Mouse (Mus musculus) lung, postnatal 14 days (tissue): ENCODE measurements around the gene Mctp2.

Source experiments
- DNase-seq: peaks from one replicate; pipeline ENCODE4 v3.0.0; 2021

Mctp2 gene

DNA sequence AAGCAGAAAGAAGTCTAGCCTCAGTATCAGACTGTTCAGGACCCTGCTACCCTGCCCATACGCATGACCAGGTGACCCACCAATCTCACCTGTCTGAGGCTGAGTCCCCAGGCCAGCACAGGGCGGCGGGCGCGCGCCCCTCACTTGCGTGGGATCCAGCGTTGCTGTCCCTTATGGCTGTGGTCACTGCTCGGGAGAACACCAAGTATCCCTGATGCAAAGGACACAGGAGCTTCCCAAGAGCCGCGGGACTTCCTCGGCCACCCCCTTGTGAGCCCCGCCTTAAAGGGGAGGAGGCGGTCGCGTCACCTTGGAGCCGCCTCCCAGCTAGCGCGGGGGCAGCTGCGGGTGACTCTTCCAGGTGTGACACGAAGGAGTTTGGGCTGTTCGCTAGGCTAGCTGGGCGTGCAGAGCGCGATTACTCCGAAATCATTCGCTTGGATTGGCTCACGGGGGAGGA lies at the start of gene Mctp2:
Gene Mctp2 (minus strand): TSS at position 227 of the 460 bp plus-strand sequence.
- DNase-seq: peak; percentile 77

DNA sequence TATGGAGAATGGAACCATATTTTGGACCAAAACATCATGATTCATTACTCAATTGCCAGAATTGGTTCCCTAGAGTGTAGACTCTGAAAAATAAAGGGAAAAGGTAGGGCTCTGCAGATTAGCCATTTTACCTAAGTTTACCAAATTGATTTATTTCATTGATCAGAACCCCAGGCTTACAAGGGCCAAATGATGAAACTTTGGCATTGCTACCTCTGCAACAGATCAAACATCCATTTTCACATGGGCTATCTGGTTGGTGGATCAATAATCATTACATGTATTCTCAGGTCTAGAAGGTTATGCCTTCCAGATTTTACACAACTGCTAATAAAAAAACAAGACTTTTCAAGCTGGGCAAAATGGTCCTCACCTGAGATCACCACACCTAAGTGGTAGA lies 39.5 kb upstream of the Mctp2 start:
- DNase-seq: no peak

DNA sequence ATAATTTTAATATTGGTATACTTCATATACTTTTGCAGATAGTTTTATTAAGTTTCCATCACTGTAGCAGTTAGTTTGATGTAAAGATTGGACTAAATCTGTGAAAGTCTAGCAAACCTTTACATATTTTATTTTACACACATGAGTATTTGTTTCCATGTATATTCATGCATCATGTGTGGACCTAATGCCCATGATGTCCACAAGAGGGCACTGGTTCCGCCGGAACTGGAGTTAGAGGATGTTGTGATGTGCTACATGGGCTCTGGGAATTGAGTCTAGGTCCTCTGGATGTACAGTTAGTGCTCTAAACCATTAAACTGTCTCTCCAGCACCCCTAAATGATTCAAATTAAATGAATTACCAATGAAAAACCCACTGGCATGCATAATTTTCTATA lies 37.3 kb upstream of the Mctp2 start:
- no peak for DNase-seq

DNA sequence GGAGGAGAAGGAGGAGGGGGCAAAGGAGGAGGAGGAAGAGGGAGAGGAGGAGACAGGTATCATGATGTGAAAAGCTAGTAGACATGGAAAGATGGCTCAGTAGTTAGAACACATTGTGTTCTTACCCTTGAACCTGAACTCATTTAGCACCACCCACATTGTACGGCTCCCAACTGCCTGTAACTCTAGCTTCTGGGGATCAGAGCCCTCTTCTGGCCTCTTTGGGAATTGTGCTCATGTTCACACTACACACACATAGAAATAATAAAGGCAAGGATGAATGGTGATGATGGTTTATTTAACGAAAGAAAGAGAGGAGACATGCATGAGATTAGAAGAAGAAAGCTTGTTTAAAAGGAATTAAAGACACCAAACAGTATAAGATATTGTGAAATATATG lies 36.4 kb upstream of the Mctp2 start:
- no peak for DNase-seq

DNA sequence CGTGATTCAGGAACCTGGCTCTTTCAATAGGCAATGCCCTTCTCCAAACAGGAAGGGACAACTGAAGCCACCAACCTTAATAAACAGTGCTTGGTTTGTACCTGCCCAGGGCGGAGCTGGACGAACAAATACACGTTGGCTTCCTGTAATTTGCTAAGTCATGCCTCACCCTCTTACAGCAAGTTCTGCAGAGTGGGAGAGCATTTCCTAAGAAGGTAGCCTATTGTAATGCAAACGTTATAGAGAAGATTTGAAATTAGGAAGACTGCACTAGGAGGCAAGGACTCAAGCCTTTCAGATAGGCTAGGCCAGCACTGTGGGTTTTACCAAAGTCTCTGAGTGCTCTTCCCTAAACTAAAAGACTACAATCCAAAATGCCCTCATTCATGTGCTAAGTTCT lies 19.6 kb upstream of the Mctp2 start:
- DNase-seq: no peak

DNA sequence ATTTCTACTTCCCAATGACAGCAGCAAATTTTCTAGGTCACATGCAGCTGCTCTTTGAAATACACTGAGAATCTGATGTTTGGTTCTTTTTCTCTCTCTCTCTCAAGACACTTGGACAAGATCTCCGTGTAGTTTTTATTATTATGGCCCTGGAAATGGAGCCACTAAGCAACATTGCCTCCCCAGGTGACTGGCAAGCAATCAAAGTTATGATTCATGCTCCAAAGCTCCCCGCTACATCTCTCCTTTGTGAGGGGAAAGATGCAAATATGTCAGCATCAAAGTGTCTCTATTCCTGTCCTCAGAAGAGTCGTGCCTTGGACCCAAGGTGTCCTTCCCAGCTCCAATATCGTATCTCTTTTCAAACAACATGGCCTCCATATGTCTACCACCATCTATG lies 14.5 kb upstream of the Mctp2 start:
- no peak for DNase-seq

DNA sequence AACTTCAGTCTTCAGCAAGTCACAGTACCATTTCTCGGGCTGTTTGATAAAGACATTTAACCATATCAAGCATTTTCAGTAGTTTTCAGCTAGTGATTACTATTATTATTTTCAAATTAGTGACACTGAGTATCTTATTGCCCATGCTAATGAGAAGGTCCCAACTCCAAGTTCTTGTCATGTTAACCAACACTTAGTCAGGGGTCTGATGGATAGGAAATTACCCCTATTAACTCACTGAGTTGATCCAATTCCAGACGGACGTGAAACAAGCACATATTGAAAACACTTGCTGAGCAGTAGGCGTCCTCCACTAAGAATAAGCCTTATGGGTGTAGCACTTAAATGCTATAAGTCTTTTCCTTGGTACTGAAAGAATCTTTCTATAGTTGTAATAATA lies 14.0 kb upstream of the Mctp2 start:
- DNase-seq: no peak

DNA sequence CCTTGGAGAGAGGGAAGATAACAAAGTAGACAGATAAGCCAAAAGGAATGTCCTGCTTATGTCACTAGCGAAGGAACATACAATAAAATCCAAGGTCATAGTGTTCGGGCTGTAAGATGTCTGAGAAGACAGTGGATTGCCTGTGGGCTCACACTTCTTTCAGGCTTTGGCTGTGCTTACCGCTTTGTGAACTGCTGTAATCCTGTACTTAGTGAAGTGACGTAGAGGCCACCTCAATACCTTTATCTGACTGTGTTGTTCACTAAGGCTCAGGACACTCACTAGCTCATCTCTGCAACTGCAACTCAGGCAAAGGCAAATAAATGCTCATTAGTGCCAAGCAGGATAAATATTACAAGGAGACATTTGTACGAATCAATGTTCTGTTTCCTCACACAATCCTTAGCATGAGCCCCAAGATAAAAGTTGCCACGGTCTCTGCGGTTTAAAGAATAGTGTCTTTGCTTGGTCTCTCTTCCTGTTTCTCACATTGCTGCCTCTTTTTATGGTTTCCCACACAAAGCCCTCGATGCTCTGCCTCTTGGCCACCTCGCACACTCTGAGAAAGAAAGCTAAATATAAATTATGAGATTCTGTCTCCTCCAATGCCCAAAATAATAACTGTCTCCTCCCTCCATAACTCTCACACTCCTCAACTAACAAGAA lies 8.1 kb upstream of the Mctp2 start:
- no peak for DNase-seq

DNA sequence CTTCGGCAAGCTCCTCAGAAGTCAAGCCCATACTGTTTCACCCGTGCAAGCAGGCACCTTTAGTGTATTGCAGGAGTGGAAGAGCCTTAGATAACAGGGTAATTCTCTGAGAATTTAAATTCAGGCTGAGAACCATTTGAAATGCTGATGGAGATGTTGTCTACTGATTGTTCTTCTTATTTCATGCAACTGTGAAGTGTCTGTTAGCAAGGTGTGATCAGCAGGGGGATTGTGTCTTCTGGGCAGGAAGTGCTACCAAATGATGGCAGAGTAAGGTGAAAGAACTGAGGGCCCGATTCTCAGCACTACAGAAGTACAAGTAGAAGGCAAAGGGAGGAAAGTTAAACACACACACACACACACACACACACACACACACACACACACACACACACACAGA lies 7.5 kb upstream of the Mctp2 start:
- no peak for DNase-seq

DNA sequence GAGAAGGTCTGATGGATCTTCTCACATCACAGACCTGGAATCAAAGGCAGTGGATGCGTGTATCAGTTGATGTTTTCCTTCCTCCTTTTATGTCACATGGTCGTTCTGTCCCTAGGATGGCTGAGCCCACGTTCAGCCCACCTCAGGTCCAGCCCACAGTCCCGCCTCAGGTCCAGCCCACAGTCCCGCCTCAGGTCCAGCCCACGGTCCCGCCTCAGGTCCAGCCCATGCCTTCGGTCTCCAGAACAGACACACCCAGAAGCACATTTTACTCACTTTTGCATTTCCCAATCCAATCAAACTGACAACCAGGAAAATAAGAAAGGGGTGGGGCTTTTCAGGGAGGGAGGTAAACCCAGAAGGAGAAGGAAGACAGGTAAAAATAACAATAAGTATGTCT lies 5.2 kb upstream of the Mctp2 start:
- DNase-seq: no peak

DNA sequence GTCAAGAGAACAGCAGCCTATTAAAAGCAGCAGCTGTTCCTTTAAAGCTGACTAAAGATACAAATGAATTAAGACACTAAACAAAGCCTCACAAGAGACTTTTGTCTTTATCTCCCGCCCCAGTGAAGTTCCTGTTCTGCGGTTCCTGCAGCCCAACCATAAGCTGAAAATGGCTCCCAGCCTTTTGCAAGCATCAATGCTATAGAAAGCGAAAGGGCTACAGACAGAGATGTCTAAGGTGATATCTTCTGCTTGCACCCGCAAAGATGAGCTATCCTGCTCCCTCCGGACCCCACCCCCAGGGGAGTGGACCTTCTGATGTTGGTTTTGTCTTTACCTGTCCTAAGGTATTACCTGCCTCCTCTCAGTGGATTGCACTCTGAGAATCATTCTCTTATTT lies 1.7 kb upstream of the Mctp2 start:
- DNase-seq: no peak

DNA sequence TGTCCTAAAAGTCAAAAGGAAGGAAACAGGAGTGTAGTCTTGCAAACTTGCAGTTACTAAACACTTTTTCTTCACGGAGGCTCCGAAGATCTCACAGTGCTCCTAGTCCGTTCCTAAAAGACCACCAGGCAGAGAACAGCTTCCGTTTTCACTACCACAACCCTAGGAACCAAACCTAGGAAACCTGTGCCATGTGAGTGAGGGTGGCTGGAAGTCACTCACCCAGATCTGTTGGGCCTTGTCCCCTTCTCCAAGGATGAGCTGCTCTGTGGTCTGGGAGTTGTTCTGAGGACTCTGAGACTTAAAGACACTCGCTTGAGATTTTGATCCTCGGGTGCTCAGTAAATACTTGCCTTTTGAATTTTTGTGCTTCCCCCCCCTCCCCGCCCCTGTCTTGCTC lies 439 bp upstream of the Mctp2 start:
- no peak for DNase-seq

DNA sequence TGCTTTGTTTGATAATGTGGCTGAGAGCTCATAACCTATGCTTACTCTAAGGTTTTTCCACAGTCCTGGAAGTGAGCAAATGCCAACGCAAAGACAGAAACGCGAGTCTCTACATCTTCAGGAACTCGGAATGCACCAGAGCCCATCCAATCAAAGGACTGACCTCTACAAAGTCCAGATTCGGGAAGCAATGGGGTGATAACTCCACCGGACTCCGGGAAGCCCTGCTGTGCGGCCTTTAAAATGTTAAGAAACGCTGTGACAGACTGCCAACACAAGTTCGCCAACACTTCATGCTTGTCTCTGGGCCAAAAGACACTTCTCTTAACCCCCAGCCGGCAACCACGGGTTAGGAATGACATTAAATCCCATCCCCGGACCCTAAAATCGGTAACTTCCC lies 437 bp downstream of the Mctp2 start:
- DNase-seq: peak; percentile 34

DNA sequence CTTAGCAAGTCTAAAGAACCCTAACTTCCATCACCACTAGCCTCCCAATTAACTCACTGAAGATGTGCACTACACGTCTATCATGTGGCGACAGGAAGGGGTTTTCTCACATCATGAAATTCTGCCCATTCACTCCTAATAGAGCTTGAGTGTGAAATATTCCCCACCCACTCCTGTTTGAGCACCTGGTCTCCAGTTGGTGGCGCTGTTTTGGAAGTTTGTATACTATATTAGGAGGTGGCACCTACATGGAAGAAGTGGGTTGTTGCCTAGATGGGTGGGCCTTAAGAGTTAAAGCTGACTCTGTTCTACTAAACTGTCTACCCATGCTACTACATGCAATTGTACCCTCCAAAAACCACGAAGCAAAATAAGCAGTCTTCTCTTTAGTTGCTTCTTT lies 4.7 kb downstream of the Mctp2 start:
- DNase-seq: no peak

DNA sequence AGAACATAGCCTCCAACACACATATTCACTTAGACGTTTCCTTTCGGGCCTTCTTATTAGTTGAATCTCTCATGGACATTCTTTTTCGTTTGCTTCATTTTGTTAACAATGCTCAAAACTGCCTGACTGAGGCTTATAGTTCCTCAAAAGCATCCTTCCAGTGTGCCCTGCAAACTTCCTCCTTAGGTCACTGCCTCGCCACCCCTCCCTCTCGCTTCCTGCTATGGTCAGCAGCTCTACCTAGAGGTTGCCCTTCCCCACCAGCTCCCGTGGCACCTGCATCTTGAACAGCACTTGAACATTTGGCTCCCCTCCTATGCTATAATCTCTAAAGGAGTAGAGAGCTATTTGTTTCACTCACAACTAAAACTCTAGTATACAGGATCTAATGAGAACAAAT lies 6.7 kb downstream of the Mctp2 start:
- DNase-seq: no peak

DNA sequence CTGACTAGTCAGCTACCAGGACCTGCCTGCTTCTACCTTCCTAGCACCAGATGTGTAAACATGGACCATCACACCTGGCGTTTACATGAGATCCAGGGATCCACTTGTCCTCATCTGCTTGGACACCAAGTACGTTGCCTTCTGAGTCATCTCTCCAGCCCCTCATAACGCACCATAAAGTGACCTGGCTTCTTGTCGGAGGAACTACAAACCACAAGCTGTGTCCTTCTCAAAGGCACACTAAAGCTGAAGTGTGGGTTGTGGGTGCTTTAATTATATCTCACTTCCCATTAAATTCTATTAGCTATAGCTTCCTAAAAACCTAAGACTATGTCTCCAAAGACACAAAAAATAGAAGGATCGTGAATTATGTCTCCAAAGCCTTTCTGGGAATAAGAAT lies 9.4 kb downstream of the Mctp2 start:
- no peak for DNase-seq

DNA sequence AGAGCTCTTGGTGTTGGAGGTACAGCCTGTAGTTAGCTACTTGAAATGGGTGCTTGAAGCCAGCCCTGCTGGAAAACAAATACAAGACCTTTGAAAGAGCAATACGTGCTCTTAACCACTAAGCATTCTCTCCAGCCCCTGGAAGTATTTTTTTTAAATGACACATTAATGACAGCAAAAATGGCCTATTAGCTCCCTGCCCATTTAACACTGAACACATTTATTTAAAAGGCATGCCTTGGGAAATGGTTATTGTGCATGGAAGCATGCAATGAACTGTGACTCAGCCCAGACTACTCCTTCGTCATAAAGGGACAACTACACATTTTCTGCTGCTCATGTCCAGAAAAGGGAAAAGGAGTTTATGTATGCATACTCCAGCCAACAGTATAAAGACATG lies 10.2 kb downstream of the Mctp2 start:
- DNase-seq: no peak

DNA sequence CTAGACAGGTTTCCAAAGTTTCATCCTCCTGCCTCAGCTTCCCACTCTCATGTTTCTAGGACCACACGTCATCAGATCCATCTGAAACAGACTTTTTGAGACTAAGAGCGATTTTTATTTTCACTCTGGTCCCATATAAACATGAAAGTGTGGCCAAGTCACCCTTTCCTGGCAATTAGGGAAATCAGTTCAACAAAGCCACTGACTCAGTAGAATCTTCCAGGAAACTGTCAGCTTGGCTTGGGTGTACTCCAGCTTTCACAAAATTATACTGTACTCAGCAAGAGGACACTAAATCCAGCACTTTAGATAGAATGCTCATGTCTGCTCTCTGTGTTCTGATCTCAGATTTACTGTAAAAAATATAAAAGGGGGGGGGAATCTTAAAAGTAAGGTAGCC lies 11.5 kb downstream of the Mctp2 start:
- DNase-seq: no peak

DNA sequence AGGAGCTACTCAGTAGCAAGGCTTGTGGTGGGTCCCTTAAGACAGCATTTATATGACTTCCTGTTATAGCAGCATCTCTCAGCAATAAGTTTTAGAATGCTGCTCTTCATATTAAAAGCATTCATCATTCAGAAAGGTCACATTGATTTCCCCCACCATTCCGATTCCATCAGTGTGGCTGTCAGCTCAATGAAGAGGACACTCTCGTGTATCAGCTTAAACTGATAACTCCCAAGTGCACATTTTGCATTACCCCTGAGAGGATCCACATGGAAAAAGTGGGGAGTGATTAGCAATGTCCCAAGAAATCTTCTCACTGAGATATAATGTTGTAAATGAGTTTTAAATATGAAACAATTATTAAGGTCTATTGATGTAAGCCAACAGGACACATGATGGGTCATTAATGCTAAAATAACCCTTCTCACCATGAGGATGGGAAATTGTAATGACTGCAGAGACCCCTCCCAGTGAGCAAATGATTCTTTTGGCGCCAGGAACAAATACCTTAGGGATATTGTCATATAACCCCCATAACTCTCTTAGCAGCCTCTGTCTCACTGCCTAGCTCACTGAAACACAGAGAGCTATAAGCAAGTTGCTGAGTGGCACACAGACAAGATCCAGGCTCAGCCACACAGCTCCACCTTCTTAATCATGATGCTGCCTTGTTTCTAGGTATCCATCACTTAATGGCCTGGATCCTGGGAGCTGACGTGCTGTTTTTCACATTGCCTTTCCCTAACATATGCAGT lies 12.4 kb downstream of the Mctp2 start:
- DNase-seq: no peak

DNA sequence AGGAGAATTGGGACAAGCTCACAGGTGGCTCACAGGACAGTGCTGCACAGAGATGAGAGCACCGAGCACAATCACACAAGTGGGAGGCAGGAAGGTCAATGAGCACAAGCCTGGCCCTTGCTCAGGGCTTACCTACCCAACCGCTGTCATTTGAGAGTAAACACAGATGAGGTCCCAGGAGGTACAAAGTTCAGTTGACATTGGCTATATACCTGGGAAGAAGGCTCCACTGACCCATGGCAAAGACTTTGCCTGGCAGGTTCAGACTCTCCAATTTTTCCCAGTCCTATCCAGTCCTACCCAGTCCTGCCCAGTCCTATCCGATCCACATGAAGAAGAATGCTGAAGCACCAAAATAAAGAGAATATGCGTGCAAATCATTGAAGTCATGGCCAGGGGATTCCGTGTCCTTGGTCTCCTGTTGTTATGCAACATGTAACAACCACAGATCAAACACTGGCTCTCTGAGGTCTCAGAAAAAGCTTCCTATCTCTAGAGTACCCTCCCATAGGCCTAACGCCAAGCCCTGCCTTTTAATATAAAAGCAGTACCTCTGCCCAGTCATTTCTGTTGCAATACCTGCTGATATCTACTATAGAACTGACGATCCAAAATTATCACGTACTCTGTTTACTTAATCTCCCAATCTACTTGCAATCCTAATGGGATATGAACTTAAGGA lies 14.0 kb downstream of the Mctp2 start:
- no peak for DNase-seq

DNA sequence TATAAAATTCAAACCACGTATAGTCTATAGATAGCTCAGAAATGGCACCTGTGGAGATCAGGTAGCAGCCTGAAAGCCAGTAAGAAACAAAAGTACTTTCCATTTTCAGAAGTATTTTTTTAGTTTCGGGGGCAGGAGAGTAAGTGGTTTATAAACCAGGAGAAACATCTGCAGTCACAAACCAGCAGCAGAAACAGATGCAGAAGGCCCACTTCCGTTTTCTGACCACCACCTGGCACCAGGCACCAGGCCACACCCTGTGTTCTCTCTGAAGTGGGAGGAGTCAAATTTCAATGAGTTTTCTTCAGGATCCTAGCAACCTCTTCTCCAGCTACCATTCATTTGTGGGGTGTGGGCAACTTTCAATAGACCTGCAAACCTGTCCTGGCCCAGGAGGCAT lies 25.7 kb downstream of the Mctp2 start:
- no peak for DNase-seq

DNA sequence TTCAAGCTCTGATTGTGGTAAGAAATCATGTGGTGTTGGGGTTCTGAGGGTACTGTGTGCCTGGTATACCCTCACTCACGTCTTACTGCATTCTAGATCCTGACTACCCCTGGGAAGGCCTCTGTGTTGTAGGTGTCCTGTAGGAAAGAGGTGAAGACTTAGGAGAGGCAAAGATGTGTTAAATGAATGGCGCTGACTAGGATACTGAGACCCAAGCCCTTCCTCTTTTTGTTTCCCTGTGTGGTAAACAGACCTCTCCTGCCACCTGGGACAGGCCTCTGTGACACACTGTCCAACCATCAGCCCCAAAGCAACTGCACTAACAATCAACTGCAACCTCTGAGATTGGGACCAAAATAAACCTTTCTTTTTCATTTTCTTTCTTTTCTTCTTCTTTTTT lies 28.0 kb downstream of the Mctp2 start:
- no peak for DNase-seq

DNA sequence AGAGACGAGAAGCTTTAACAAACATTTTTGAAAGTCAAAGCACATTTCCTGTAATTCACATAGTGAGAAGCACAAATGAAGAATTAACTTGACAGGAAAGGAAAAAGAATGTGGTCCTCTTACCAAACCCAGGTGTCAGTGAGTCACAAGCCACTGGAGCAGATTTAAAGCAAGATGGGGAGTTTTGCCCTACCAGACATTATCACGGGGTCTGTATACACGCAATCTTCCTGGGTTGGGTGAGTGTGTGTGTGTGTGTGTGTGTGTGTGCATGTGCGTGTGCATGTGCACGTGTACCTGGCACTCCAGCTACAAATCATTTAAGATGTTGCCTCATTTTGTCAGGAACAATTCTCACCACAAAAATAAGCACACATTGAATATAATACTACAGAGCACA lies 30.9 kb downstream of the Mctp2 start:
- DNase-seq: no peak

DNA sequence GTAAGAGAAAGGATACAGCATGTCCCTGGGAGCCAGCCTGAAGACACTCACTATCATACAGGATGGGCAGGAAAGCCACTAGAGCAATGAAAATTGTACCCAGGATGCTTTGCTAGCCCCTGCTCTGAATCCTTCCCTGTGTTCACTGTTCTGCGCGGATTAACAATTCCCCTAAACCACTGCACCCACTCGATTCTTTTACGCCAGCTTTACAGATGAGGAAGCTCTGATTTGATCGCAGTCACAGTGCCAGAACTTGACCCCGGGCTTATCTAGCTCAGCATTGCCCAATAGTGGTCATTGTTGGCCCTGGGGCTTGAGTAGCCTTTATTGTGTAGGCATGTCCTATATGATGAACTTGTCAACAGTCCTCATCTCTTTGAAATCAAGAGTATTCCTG lies 34.9 kb downstream of the Mctp2 start:
- DNase-seq: no peak
